Mouse (Mus musculus) thymus, postnatal 36 days (tissue): ENCODE measurements around the gene Gm20481.
"Not testable (repeated sequence)": the region's sequence is repeated elsewhere in the genome, so short reads cannot be mapped to it uniquely, and the experiment has no call there.

Experiments
- DNase-seq, 2 experiments: peaks; one replicate each; pipeline ENCODE4 v3.0.0; 2022; ENCODE audit warnings: mixed read lengths in 2 of 2

The Gm20481 gene

GRCm38 (mm10) chr17:34952378-34953040, 17.2 kb upstream of the Gm20481 start:
- peak in 1 of 2 experiments; percentile 79 for DNase-seq

GRCm38 (mm10) chr17:34953258-34953657, 16.5 kb upstream of the Gm20481 start:
- no peak for DNase-seq

DNA sequence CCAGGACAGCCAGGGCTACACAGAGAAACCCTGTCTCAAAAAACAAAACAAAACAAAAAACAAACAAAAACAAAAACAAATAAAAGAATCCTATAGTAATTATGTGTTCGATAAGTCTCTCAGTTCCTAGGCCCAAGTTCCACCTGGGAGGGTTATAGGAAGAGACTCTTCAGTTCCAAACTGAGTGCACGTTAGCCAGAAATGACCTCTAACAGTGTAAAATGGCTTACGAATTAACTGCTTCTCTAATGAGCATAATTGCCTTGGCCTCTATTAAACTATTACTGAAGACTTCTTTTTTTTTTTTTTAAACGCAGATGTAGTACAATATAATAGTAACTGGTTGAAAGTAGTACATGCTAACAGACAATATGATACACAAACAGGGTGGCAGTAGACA, 15.8 kb upstream of the Gm20481 start:
- no peak for DNase-seq

- no peak for DNase-seq
These were observed 14.9 kb upstream of the Gm20481 start for GRCm38 (mm10) chr17:34954831-34955230.

GRCm38 (mm10) chr17:34955884-34956283, 13.8 kb upstream of the Gm20481 start:
- no peak for DNase-seq

DNA sequence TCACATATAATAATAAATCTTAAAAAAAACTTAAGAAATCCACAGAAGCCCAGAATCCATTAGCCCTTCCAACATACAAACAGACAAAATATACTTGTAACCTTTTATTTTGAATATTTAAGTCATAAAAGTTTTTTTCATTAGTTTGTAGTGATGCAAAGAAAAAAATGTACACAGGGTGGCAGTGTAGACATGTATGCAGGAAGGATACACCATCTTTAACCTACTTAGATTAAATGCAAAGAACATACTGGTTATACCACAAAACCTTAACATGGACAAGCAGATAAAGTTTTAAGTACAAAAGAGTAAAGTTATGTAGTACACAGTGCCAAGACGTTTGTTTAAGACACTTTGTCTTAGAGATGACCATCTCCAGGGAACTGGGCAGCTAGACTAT, 13.4 kb upstream of the Gm20481 start:
- no peak for DNase-seq

DNA sequence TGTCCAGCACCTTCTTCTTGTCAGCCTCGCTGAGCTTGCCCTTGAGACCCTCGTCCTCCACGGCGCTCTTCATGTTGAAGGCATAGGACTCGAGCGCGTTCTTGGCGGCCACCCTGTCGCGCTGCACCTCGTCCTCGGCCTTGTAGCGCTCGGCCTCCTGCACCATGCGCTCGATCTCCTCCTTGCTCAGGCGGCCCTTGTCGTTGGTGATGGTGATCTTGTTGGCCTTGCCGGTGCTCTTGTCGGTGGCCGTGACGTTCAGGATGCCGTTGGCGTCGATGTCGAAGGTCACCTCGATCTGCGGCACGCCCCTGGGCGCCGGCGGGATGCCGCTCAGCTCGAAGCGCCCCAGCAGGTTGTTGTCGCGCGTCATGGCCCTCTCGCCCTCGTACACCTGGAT, 12.4 kb upstream of the Gm20481 start:
- DNase-seq: not testable (repeated sequence)

GRCm38 (mm10) chr17:34957966-34958365, 11.7 kb upstream of the Gm20481 start:
- DNase-seq: not testable (repeated sequence)

DNA sequence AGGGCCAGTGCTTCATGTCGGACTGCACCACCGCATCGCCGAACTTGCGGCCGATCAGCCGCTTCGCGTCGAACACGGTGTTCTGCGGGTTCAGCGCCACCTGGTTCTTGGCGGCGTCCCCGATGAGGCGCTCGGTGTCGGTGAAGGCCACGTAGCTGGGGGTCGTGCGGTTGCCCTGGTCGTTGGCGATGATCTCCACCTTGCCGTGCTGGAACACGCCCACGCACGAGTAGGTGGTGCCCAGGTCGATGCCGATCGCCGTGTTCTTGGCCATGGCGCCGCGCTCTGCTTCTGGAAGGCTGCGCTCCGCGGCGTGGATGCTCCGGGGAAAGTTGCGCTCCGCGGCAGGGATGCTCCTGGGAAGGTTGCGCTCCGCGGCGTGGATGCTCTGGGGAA, 11.0 kb upstream of the Gm20481 start:
- DNase-seq: not testable (repeated sequence)

DNA sequence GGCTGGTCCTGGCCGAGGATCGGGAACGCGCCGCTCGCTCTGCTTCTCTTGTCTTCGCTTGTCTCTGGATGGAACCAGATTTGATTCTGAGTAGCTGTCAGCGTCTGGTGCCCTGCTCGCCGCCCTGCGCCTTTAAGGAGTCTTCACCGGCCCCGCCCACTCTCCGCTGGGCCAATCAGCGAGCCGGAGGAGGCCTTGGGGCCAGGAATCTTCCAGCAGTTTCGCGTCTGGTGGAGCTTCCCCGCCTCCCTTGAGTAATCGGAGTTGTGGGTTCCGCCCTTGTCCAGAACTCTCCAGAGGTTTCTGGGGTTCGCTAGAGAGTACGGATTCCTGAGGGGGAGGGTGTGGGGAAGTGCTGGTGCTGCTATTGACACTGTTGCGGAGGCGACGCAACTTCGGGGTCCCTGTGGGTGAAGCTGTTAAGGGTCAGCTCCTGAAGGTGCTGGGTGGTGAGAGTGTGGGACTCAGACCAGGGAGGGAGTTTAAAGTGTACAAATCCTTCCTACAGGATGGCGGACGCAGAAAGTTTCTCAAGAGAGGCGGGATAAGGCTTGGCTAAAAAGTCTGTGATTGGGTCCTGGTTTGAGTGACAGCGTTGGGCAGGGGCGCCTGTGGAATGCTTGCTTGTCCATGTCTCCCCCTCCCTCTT, 10.5 kb upstream of the Gm20481 start, which contains the start of gene Hspa1b:
Hspa1b (minus strand) TSS at position 109 of the 649 bp plus-strand sequence.
- peak; percentile 79 to 80 for DNase-seq

GRCm38 (mm10) chr17:34959881-34960515, 9.7 kb upstream of the Gm20481 start:
- no peak for DNase-seq

DNA sequence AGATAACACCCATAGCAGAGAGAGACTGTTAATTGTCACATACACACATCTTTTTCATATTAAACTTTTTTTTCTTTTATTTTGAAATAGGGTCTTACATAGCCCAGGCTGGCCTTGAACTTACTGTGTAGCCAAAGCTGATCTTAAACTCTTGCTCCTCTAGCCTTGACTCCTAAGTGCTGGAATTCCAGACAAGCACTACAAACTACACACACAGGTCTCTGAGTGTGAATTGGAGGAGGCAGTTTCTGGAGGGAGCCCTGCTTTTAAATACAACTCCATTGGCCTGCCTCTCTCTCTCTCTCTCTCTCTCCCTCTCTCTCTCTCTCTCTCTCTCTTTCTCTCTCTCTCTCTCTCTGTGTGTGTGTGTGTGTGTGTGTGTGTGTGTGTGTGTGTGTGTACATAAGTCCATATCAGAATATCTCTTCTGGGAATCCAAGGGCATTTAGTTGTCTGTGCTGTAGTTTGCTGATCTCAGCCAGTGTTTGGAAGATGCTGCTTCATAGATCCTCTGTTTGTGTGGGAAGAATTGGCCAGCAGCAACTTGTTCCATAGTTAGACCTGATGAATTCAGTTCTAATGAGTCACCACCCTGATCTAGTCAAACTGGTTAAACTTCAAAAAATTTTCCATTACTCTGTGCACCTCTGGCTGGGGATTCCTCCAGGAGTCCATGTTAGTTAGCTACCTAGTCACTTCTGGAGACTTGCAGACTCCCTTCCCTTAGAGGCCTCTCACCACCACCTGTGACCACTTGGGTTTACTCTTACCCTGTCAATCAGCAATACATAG, 8.8 kb upstream of the Gm20481 start:
- DNase-seq: no peak

- DNase-seq: no peak
These were observed 7.6 kb upstream of the Gm20481 start for GRCm38 (mm10) chr17:34962125-34962524.

- no peak for DNase-seq
These were observed 6.9 kb upstream of the Gm20481 start for GRCm38 (mm10) chr17:34962841-34963240.

DNA sequence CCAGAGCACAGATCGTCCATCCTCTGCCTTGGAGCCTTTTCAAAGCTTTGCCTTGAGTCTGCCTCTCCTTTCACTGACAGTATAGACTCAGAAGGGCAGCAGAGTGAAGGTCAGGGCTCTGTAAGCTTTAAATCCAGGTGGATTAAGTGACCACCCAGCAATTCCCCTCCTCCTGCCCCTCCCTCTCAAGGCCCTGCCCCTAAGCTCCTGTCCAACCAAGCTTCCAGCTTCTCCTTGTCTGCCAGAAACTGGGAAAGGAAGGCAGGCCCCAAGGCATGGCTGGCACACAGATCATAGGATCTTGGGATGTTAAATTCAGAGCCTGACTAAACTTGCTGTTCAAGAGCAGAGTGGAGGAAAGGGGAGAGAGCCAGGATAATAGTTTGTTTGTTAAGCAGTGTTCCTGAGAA, 5.1 kb upstream of the Gm20481 start:
- DNase-seq: no peak

DNA sequence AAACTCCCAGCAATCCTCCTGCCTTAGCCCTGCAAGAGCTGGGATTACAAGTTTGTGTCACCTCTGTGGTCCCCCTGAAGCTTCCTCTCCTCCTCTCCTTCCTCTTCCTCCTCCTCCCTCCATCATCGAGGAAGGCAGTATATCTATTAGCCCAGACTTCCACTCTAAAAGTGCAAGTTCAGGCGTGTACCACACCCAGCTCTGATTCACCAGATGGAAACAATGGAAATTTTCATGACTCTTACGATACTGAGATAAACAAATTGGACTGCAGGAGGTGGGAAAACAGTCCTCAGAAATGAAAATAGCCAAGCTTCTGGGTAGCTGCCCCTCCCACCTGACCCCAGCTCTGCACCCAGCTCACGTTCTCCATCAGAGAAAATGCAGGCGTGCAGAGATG, 4.1 kb upstream of the Gm20481 start:
- no peak for DNase-seq

GRCm38 (mm10) chr17:34970850-34971249, 1.1 kb downstream of the Gm20481 start:
- not testable (repeated sequence) for DNase-seq

GRCm38 (mm10) chr17:34971694-34972068, 2.0 kb downstream of the Gm20481 start:
- not testable (repeated sequence) for DNase-seq

DNA sequence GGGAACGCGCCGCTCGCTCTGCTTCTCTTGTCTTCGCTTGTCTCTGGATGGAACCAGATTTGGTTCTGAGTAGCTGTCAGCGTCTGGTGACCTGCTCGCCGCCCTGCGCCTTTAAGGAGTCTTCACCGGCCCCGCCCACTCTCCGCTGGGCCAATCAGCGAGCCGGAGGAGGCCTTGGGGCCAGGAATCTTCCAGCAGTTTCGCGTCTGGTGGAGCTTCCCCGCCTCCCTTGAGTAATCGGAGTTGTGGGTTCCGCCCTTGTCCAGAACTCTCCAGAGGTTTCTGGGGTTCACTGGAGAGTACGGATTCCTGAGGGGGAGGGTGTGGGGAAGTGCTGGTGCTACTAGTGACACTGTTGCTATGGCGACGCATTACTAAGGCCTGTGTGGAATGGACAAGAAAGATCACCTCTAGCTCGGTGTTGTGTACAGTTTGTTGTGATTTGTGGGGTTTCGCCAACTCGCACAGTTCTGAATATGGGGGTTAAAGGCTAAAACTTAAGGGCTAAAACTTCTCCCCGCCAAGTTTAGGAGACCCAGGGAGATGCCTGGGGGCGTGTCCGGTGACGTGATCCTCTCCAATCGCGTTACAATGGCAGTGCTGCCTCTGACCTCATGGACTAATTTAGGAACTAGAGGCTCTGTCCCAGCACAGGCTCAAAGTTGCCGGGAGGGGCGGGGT, 2.5 kb downstream of the Gm20481 start, which contains the start of the genes Hspa1a and Hspa1l:
Hspa1a (minus strand) TSS at position 88 of the 681 bp plus-strand sequence.
Hspa1l (plus strand) TSS at position 635 of the 681 bp plus-strand sequence.
- peak; percentile 64 to 65 for DNase-seq

DNA sequence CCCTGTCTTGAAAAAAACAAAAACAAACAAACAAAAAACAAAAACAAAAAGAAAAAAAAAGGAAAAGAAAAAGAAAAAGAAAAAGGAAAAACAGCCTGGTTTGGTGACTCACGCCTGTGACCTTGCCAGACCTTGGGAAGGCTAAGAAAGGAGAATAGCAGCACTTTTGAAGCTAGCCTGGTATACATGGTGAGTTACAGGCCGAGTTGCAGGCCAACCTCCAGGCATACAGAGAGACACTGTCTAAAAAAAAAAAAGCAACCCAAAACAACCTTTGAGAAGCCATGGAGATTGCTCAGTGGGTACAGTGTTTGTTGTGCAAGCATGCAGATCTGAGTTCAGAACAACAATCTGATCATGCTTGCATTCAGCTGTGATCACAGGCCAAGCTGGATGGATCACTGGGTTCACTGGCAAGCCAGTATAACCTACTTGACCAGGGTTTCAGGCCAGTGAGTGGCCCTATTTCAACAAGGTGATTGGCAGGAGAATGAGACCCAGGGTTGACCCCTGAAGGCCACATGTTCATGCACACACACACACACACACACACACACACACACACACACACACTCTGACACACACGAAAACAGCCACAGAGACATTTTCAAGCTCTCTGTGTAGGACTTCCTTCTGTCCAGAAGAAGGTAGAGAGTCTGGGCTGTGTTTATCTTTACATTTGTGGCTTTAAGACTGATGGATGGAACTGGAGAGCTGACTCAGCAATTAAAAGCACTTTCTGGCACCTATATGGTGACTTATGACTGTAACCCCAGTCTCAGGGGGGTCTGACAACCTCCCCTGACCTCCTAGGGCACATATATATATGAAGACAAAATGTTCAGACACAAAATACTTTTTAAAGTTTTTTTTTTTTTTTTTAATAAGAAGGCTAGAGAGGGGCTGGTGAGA, 6.1 kb downstream of the Gm20481 start:
- no peak for DNase-seq

- DNase-seq: no peak
These were observed 7.3 kb downstream of the Gm20481 start for GRCm38 (mm10) chr17:34977000-34977399.
